Mouse (Mus musculus): ENCODE data around the gene Zfp688. TPM values are rescaled to one million over a fixed set of nuclear protein-coding genes. Genes with fewer than 3 reads are reported as not detected.
A peak's percentile ranks its signal among the peaks of the same experiment; 100 is the strongest.
"Not testable (repeated sequence)": the region's sequence is repeated elsewhere in the genome, so short reads cannot be mapped to it uniquely, and the experiment has no call there.

Gene Zfp688
- polyA plus RNA-seq, 1 experiment from 2014 or later, result 31.9 TPM

- WGBS, result 92% methylated on average over 3 of the region's 3 CpGs
Observed at GRCm38 (mm10) chr7:127465191-127465590, 43.3 kb upstream of the Zfp688 start.

GRCm38 (mm10) chr7:127459311-127459710, 37.4 kb upstream of the Zfp688 start, which contains the start of gene Prr14:
Gene Prr14 (plus strand): TSS chr7:127459611.
- H3K27ac ChIP-seq; H3K4me2 ChIP-seq (ENCODE audit: low read length); H3K9ac ChIP-seq (ENCODE audit: low read depth, low read length); DNase-seq (ENCODE audit: low spot score); H3K4me1 ChIP-seq (replicated peaks; ENCODE audit: insufficient read depth, low read length); H3K9me3 ChIP-seq (replicated peaks; ENCODE audit: low read length); H3K4me3 ChIP-seq (replicated peaks; ENCODE audit: low read depth, low read length); ATAC-seq (replicated peaks; ENCODE audit: low FRiP score, low read depth); H3K27me3 ChIP-seq (ENCODE audit: insufficient read depth, low read length): not testable (repeated sequence)
- 95% methylated on average over 8 of the region's 8 CpGs for WGBS
- peaks cover 16% of the 10 kb centered on the region; the same call in 1 of the 2 replicates for H3K36me3 ChIP-seq (ENCODE audit: insufficient read depth, low read length)

More at GRCm38 (mm10) chr7:127465191-127465590, 43.3 kb upstream of the Zfp688 start:
- H3K9me3 ChIP-seq (replicated peaks; ENCODE audit: low read length), result no peaks in the 10 kb centered on the region
- H3K4me2 ChIP-seq (ENCODE audit: low read length), result no peak overlapping the region
- no peak for TF ChIP-seq CTCF (IDR thresholded peaks at IDR 0.05; ENCODE audit: low read depth)
- ATAC-seq (replicated peaks; ENCODE audit: low FRiP score, low read depth) (no peak), DNase-seq (ENCODE audit: low spot score) (no peak)
- no peak overlapping the region for H3K27ac ChIP-seq
- no peaks in the 10 kb centered on the region for H3K27me3 ChIP-seq (ENCODE audit: insufficient read depth, low read length)
- peaks cover 6% of the 10 kb centered on the region; the same call in 1 of the 2 replicates for H3K36me3 ChIP-seq (ENCODE audit: insufficient read depth, low read length)
- H3K4me3 ChIP-seq (replicated peaks; ENCODE audit: low read depth, low read length), result no peak overlapping the region
- 0 out of 2 replicates have a peak, but pooled peaks cover 7% of the 10 kb centered on the region for H3K4me1 ChIP-seq (replicated peaks; ENCODE audit: insufficient read depth, low read length)
- H3K9ac ChIP-seq (ENCODE audit: low read depth, low read length), result no peak overlapping the region

GRCm38 (mm10) chr7:127458371-127459122, 36.7 kb upstream of the Zfp688 start:
- H3K27me3 ChIP-seq (ENCODE audit: insufficient read depth, low read length); H3K4me2 ChIP-seq (ENCODE audit: low read length); H3K4me1 ChIP-seq (replicated peaks; ENCODE audit: insufficient read depth, low read length); H3K4me3 ChIP-seq (replicated peaks; ENCODE audit: low read depth, low read length); DNase-seq (ENCODE audit: low spot score); ATAC-seq (replicated peaks; ENCODE audit: low FRiP score, low read depth); H3K27ac ChIP-seq; H3K9ac ChIP-seq (ENCODE audit: low read depth, low read length); H3K9me3 ChIP-seq (replicated peaks; ENCODE audit: low read length): not testable (repeated sequence)
- H3K36me3 ChIP-seq (ENCODE audit: insufficient read depth, low read length), result peaks cover 16% of the 10 kb centered on the region; the same call in 1 of the 2 replicates
- WGBS, result 84% methylated on average over 3 of the region's 3 CpGs

GRCm38 (mm10) chr7:127454905-127455304, 33.0 kb upstream of the Zfp688 start:
- Histone ChIP-seq H3K36me3 (ENCODE audit: insufficient read depth, low read length) (peaks cover 20% of the 10 kb centered on the region; the same call in 1 of the 2 replicates), H3K27me3 (ENCODE audit: insufficient read depth, low read length) (no peaks in the 10 kb centered on the region), H3K4me1 (replicated peaks; ENCODE audit: insufficient read depth, low read length) (peaks cover 12% of the 10 kb centered on the region), H3K9me3 (replicated peaks; ENCODE audit: low read length) (no peaks in the 10 kb centered on the region), H3K4me2 (ENCODE audit: low read length) (no peak overlapping the region), H3K9ac (ENCODE audit: low read depth, low read length) (no peak overlapping the region), H3K4me3 (replicated peaks; ENCODE audit: low read depth, low read length) (no peak overlapping the region), H3K27ac (no peak overlapping the region)
- no peak for DNase-seq (ENCODE audit: low spot score)
- WGBS, result 91% methylated on average over 7 of the region's 7 CpGs
- no peak for ATAC-seq (replicated peaks; ENCODE audit: low FRiP score, low read depth)
- TF ChIP-seq CTCF (IDR thresholded peaks at IDR 0.05; ENCODE audit: low read depth), result no peak

DNA sequence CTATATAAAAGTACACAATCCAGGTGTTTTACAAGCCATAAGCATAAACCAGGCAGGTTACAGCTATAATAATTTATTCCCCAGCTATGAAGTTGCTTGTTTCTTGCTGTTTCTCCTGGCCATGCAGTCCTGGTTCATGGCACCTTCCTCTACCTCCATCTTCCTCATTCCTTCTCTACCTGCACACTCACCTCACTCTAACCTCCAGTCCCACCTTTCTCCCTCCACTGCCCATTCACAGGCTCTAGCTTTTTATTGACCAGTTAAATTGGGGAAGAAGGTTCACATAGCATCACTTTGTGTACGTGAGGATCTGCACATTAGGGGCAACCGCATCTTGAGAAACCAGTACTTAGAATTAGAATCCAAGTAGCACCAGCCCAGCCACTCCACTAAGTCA, 31.2 kb upstream of the Zfp688 start:
- Histone ChIP-seq H3K9me3 (replicated peaks; ENCODE audit: low read length) (no peaks in the 10 kb centered on the region), H3K4me2 (ENCODE audit: low read length) (no peak overlapping the region), H3K27ac (no peak overlapping the region), H3K4me1 (replicated peaks; ENCODE audit: insufficient read depth, low read length) (peaks cover 17% of the 10 kb centered on the region), H3K9ac (ENCODE audit: low read depth, low read length) (no peak overlapping the region), H3K4me3 (replicated peaks; ENCODE audit: low read depth, low read length) (no peak overlapping the region), H3K27me3 (ENCODE audit: insufficient read depth, low read length) (no peaks in the 10 kb centered on the region), H3K36me3 (ENCODE audit: insufficient read depth, low read length) (peaks cover 15% of the 10 kb centered on the region; the same call in 1 of the 2 replicates)
- no peak for DNase-seq (ENCODE audit: low spot score)
- WGBS, result 93% methylated on average over 2 of the region's 2 CpGs
- no peak for ATAC-seq (replicated peaks; ENCODE audit: low FRiP score, low read depth)
- no peak for TF ChIP-seq CTCF (IDR thresholded peaks at IDR 0.05; ENCODE audit: low read depth)

DNA sequence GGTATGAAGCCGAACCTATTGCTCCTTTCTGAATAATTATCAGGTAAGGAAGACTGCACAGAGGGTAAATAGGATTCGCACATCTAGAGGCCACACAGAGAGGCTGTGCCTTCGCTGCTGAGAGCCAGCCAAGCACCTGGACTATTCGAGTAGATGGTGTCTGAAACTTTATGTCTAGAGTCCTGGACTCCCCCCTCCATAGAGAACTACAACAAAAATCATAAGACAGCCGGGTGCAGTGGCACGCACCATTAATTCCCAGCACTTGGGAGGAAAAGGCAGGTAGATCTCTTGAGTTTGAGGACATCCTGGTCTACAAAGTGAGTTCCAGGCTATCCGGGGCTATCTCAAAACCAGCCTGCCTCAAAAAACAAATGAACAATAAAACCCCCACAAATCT, 28.1 kb upstream of the Zfp688 start:
- ATAC-seq (replicated peaks; ENCODE audit: low FRiP score, low read depth), result no peak
- no peak overlapping the region for H3K27ac ChIP-seq
- 72% methylated on average over 7 of the region's 7 CpGs for WGBS

More for the DNA sequence above, 28.1 kb upstream of the Zfp688 start:
- Histone ChIP-seq H3K9me3 (replicated peaks; ENCODE audit: low read length) (no peaks in the 10 kb centered on the region), H3K4me2 (ENCODE audit: low read length) (peak overlapping the region; percentile 75), H3K4me1 (replicated peaks; ENCODE audit: insufficient read depth, low read length) (peaks cover 17% of the 10 kb centered on the region), H3K9ac (ENCODE audit: low read depth, low read length) (peak overlapping the region; percentile 24; the same call in 1 of the 2 replicates), H3K4me3 (replicated peaks; ENCODE audit: low read depth, low read length) (peak overlapping the region; percentile 73), H3K27me3 (ENCODE audit: insufficient read depth, low read length) (no peaks in the 10 kb centered on the region), H3K36me3 (ENCODE audit: insufficient read depth, low read length) (0 out of 2 replicates have a peak, but pooled peaks cover 4% of the 10 kb centered on the region)
- no peak for DNase-seq (ENCODE audit: low spot score)
- no peak for TF ChIP-seq CTCF (IDR thresholded peaks at IDR 0.05; ENCODE audit: low read depth)
